Mouse (Mus musculus) brain, embryonic 14.5 days (tissue): ENCODE results near the gene A230072I06Rik.

Experiments used
- CTCF ChIP-seq: fragments of 200-500 bp; IDR thresholded peaks from 2 replicates; pipeline ENCODE4 v1.5.1; 2012; ENCODE audit warnings: inconsistent platforms, mild to moderate bottlenecking, moderate library complexity, borderline replicate concordance; ENCODE audit not compliant: insufficient read depth, insufficient read length; ENCODE audit errors: extremely low read depth
- POLR2A ChIP-seq: fragments of 200-500 bp; IDR thresholded peaks from 2 replicates; pipeline ENCODE4 v1.6.1; 2012; ENCODE audit warnings: mild to moderate bottlenecking, inconsistent platforms, borderline replicate concordance; ENCODE audit not compliant: poor library complexity, insufficient read depth, insufficient read length, severe bottlenecking; ENCODE audit errors: extremely low read depth

DNA sequence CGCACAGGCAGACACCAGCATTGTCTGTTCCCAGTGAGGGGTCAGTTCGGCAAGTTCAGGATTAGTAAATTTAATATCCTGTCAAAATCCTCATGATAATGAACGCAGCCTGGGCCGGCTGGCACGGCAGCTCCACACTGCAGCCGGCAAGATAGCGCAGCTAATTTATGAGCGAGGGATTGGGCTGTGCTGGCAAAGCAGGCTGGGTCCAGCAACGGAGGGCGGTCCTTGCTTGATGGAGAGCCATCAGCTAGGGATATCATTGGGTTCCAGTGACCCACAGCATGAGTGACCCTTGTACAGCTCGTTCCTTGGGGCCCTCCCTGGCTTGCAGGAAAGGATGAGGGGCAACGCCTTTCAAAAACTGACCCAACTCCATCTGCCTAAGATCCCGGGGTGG lies 48.6 kb downstream of the A230072I06Rik start:
- TF ChIP-seq POLR2A (no peak), CTCF (no peak)
